Mouse (Mus musculus) limb, embryonic 13.5 days (tissue): ENCODE measurements around the gene Tmem26. TPM values are rescaled to one million over a fixed set of nuclear protein-coding genes. Genes with fewer than 3 reads are reported as not detected.
"Not testable (repeated sequence)": the region's sequence is repeated elsewhere in the genome, so short reads cannot be mapped to it uniquely, and the experiment has no call there.

Source experiments
- ATAC-seq: fragments of 200-750 bp; cut with Nextera tagmentation; 2 replicates; pipeline ENCODE4 v1.8.0; 2017; ENCODE audit warnings: low read depth, moderate number of reproducible peaks, moderate TSS enrichment; ENCODE audit not compliant: low FRiP score
- H3K27ac ChIP-seq: fragments of 300-500 bp; sonication (generic); 2 replicates; pipeline ENCODE4 v1.5.1; 2015; ENCODE audit warnings: inconsistent platforms, mild to moderate bottlenecking, moderate library complexity
- H3K27me3 ChIP-seq: fragments of 300-500 bp; sonication (generic); 2 replicates; pipeline ENCODE4 v1.6.1; 2015; ENCODE audit warnings: mild to moderate bottlenecking, inconsistent platforms
- H3K36me3 ChIP-seq: fragments of 300-500 bp; sonication (generic); 2 replicates; pipeline ENCODE4 v1.6.1; 2015; ENCODE audit warnings: inconsistent platforms, mild to moderate bottlenecking, moderate library complexity
- H3K4me1 ChIP-seq: fragments of 300-500 bp; sonication (generic); 2 replicates; pipeline ENCODE4 v1.6.1; 2015; ENCODE audit warnings: inconsistent platforms
- H3K4me2 ChIP-seq: fragments of 300-500 bp; sonication (generic); replicated peaks from 2 replicates; pipeline ENCODE4 v1.6.1; 2015; ENCODE audit warnings: inconsistent platforms, mild to moderate bottlenecking, moderate library complexity
- H3K4me3 ChIP-seq: fragments of 300-500 bp; sonication (generic); 2 replicates; pipeline ENCODE4 v1.5.1; 2015; ENCODE audit warnings: moderate library complexity, mild to moderate bottlenecking, inconsistent platforms
- H3K9ac ChIP-seq: fragments of 300-500 bp; sonication (generic); 2 replicates; pipeline ENCODE4 v1.6.1; 2015; ENCODE audit warnings: mild to moderate bottlenecking, inconsistent platforms
- H3K9me3 ChIP-seq: fragments of 300-500 bp; sonication (generic); 2 replicates; pipeline ENCODE4 v1.6.1; 2016; ENCODE audit warnings: inconsistent platforms
- WGBS: fragments of 180-500 bp; shearing (Covaris S2); methylation state at CpG from one replicate; pipeline ENCODE4 v1.1.7; 2015; 5-methylcytosine and 5-hydroxymethylcytosine counted together
- polyA plus RNA-seq: library from polyadenylated mRNA; unstranded; fragments of >200 nt; fragmentation: Nextera tagmentation; extraction: Ambion mirVana; gene quantifications from 2 replicates; pipeline ENCODE4 v1.2.1, GENCODE M21; 2015

Gene Tmem26
- polyA plus RNA-seq, 1 experiment from 2014 or later, result 58.6 TPM

DNA sequence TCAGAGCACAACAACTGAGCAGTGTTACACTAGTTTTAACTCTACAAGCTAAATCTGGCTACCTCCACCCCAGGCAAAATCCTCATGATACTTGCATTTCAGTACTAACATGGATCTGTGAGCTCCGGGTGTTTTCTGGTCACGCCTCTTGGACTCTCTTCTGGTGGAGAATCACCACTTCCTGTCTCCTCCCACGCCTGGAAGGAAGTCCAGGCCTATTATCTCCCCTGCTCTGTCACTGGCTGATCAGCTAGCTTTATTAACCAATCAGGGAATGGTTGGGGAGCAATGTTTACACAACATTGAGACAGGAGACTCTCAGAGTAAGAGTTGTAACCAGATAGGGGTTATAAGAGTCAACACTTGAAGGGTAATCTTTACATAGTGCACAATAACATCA, 9.1 kb upstream of the Tmem26 start:
- no peaks in the 10 kb centered on the region for H3K27me3 ChIP-seq
- ATAC-seq, result no peak
- no peaks in the 10 kb centered on the region for H3K36me3 ChIP-seq
- H3K4me3 ChIP-seq, result no peak overlapping the region
- H3K9ac ChIP-seq, result no peak overlapping the region
- WGBS, result 83% methylated on average over 3 of the region's 3 CpGs
- no peaks in the 10 kb centered on the region for H3K9me3 ChIP-seq
- H3K27ac ChIP-seq, result no peak overlapping the region
- no peak overlapping the region for H3K4me2 ChIP-seq
- peaks cover 3% of the 10 kb centered on the region; the same call in 1 of the 2 replicates for H3K4me1 ChIP-seq

DNA sequence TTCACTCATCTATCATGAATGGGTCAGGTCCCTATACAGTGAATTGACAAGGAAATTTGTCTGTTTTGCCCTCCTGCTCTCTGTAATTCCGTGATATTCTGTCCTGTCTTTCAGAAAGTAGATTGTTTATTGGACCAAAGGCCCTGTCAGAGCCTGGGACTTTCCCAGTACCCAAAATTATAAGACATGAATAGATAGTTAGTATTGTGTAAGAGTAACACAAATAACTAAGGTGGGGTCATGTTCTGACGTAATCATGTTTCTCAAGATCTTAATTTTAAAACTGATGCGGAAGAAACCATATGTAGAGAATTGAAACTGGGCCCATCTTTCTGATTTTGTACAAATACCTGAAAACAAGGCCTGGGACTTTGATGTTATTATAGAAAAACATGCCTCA, 8.1 kb upstream of the Tmem26 start:
- WGBS, result 92% methylated on average over 3 of the region's 3 CpGs
- no peak for ATAC-seq
- Histone ChIP-seq H3K27me3 (no peaks in the 10 kb centered on the region), H3K4me1 (peaks cover 3% of the 10 kb centered on the region; the same call in 1 of the 2 replicates), H3K4me2 (no peak overlapping the region), H3K4me3 (no peak overlapping the region), H3K9ac (no peak overlapping the region), H3K9me3 (no peaks in the 10 kb centered on the region), H3K36me3 (no peaks in the 10 kb centered on the region), H3K27ac (no peak overlapping the region)

DNA sequence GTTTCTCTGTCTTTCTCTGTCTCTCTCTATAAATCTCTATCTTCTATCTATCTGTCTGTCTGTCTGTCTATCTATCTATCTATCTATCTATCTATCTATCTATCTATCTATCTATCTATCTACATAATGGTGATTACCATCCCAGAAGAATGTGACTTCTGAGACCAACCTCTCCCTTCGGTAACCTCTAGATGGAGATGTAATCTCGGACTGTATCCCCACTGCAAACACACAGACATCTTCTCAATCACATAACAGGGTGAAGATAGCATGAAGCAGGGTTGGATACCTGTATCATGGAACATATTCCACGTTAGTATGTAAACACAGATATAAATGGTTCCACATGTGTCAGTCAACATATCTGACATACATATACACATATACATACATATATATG, 5.1 kb upstream of the Tmem26 start:
- peaks cover 10% of the 10 kb centered on the region for H3K4me1 ChIP-seq
- ATAC-seq, result no peak
- H3K27ac ChIP-seq, result no peak overlapping the region
- 81% methylated on average over 3 of the region's 3 CpGs for WGBS
- no peaks in the 10 kb centered on the region for H3K36me3 ChIP-seq
- H3K9ac ChIP-seq, result no peak overlapping the region
- H3K27me3 ChIP-seq, result no peaks in the 10 kb centered on the region
- H3K9me3 ChIP-seq, result no peaks in the 10 kb centered on the region
- H3K4me2 ChIP-seq, result no peak overlapping the region
- H3K4me3 ChIP-seq, result no peak overlapping the region

DNA sequence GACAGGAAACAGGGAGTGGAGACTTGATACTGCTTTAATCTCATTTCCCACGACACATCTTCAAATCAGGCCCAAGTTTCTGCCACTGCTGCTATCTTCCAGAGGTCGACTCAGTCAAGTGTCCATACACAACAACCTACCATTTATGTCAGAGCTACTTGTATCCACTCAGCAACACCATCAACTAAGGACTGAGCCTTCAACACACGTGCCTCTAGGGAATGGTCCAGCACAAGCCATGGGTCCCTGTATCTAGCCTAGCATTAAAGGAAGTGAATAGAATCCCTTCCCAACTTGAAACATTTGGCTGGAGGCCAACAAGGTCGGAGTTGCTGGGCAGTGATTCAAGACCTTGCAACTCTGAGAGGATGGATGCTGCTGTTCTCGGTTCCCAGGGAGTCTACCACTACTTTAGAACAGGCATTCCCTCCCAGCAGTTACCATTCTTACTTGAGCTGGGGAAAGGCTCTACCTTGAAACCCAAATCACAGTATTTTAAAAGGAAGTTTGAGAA, 2.5 kb upstream of the Tmem26 start:
- peaks cover 26% of the 10 kb centered on the region for H3K4me1 ChIP-seq
- no peak overlapping the region for H3K4me3 ChIP-seq
- no peak overlapping the region for H3K9ac ChIP-seq
- no peaks in the 10 kb centered on the region for H3K27me3 ChIP-seq
- H3K9me3 ChIP-seq, result no peaks in the 10 kb centered on the region
- no peaks in the 10 kb centered on the region for H3K36me3 ChIP-seq
- no peak overlapping the region for H3K4me2 ChIP-seq
- ATAC-seq, result no peak
- H3K27ac ChIP-seq, result no peak overlapping the region
- 65% methylated on average over 5 of the region's 5 CpGs for WGBS

DNA sequence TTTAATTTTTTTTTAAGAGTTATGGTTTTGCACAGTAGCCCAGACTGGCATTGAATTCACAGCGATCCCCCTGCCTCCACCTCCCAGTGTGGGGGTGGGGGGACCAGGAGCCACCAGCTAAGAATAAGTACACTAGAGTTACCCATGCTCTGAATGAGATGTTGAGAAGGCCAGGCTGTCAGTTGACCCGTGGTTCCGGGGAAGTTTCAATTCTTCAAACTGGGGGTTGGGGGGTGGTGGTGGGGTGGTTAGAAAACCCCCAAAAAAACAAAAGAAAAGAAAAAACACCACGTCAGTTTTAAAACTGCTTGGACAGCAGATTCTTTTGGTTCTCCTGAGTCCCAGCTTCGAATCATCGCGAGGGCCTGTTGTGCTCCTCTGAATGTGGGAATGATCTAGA, 431 bp upstream of the Tmem26 start:
- Histone ChIP-seq H3K36me3 (no peaks in the 10 kb centered on the region), H3K27ac (no peak overlapping the region; the same call in 1 of the 2 replicates), H3K4me2 (peak overlapping the region; percentile 83), H3K4me1 (peaks cover 29% of the 10 kb centered on the region), H3K4me3 (peak overlapping the region; percentile 71), H3K9me3 (no peaks in the 10 kb centered on the region), H3K9ac (no peak overlapping the region; the same call in 1 of the 2 replicates), H3K27me3 (no peaks in the 10 kb centered on the region)
- WGBS, result 36% methylated on average over 7 of the region's 7 CpGs
- no peak for ATAC-seq

DNA sequence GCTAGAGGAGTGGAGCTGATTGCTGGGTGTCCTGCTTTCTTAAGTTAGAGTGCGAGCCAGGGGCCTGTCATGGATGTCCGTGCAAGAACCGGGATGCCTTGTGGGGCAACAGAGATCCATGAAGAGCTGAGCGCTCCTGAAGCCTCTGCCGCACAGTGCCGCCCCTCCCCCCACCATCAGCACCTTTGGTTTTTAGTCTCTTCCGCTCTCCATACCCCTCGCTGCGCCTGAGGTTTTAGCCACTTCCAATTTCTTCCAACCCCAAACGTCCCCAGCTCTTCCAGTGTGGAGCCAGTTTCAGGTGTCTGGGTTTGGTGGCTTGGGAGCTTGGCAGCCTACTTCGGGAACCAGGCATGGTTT, 895 bp downstream of the Tmem26 start:
- peak overlapping the region; percentile 83 for H3K4me2 ChIP-seq
- WGBS, result 3% methylated on average over 11 of the region's 11 CpGs
- peak overlapping the region; percentile 71 for H3K4me3 ChIP-seq
- peaks cover 29% of the 10 kb centered on the region for H3K4me1 ChIP-seq
- peak overlapping the region; percentile 80 for H3K9ac ChIP-seq
- no peaks in the 10 kb centered on the region for H3K9me3 ChIP-seq
- H3K27ac ChIP-seq, result peak overlapping the region; percentile 70; the same call in 1 of the 2 replicates
- peak; percentile 55; the same call in 1 of the 2 replicates for ATAC-seq
- no peaks in the 10 kb centered on the region; the same call in 1 of the 2 replicates for H3K36me3 ChIP-seq
- no peaks in the 10 kb centered on the region for H3K27me3 ChIP-seq

DNA sequence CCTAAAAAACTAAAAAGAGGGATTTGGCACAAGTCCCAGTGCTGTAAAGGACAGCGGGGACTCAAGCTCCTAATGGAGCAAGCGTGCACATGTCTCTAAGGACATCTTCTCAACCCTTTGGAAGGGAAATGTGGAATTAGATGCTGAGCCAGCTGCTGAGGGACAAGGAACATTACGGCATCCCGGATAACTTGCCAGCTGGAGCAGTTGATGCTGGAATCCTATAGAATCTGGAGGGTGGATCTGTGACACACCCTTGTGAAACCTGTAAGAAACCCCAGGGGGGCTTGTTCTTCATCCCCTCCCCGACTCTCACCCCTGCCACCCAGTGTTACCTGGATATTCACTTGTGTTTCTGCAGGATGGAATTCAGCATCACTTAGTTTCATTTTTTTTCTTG, 4.0 kb downstream of the Tmem26 start:
- no peaks in the 10 kb centered on the region for H3K9me3 ChIP-seq
- no peak for ATAC-seq
- WGBS, result 59% methylated on average over 5 of the region's 5 CpGs

DNA sequence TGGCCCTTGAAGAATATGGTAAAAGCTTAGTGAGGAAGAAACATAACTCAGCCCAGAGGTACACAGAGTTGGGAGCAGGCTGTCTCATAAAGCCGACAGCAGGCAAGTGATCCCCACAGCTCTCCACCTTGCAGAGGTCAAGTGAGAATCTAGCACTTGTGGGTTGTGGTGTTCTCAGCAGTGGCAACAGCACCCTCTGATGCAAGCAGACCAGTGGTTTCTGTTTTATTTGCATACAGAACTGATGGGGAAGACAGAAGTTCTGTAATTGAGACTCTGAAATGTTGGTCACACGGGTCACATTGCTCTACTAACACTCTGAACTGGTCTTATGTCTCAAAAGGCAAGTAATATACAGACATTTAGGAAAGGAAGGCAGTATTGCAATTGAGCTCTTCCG, 12.2 kb downstream of the Tmem26 start:
- Histone ChIP-seq H3K4me3 (no peak overlapping the region), H3K36me3 (no peaks in the 10 kb centered on the region), H3K4me2 (no peak overlapping the region), H3K27me3 (no peaks in the 10 kb centered on the region), H3K9me3 (no peaks in the 10 kb centered on the region), H3K27ac (no peak overlapping the region), H3K4me1 (no peaks in the 10 kb centered on the region), H3K9ac (no peak overlapping the region)
- no peak for ATAC-seq
- 81% methylated on average over 3 of the region's 3 CpGs for WGBS

More for the DNA sequence above, 4.0 kb downstream of the Tmem26 start:
- Histone ChIP-seq H3K9ac (no peak overlapping the region), H3K36me3 (no peaks in the 10 kb centered on the region; the same call in 1 of the 2 replicates), H3K27me3 (no peaks in the 10 kb centered on the region), H3K4me1 (peaks cover 29% of the 10 kb centered on the region), H3K27ac (no peak overlapping the region), H3K4me3 (no peak overlapping the region), H3K4me2 (no peak overlapping the region)

DNA sequence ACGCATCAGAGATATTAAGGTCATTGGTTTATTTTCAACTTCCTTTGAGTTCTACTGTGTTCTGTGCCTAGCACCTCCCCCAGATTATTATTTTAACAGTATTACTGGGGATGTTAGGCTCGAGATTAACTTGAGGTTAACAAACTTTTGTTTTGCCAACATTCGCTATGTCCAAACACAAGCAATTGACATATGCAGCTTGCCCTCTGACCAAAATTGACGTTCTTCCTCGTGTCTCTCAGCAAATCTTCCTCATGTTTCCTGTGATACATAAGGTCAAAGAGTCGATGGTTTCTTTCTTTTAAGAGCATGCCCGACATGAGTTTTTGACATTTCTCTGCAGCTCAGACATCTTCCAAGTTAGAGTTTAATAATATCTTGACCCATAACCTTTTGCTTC, 13.9 kb downstream of the Tmem26 start:
- no peaks in the 10 kb centered on the region for H3K4me1 ChIP-seq
- no peak overlapping the region for H3K27ac ChIP-seq
- no peaks in the 10 kb centered on the region for H3K27me3 ChIP-seq
- no peak for ATAC-seq
- H3K36me3 ChIP-seq, result peaks cover 12% of the 10 kb centered on the region
- 81% methylated on average over 7 of the region's 7 CpGs for WGBS
- no peak overlapping the region for H3K4me2 ChIP-seq
- no peaks in the 10 kb centered on the region for H3K9me3 ChIP-seq
- H3K4me3 ChIP-seq, result no peak overlapping the region
- no peak overlapping the region for H3K9ac ChIP-seq

DNA sequence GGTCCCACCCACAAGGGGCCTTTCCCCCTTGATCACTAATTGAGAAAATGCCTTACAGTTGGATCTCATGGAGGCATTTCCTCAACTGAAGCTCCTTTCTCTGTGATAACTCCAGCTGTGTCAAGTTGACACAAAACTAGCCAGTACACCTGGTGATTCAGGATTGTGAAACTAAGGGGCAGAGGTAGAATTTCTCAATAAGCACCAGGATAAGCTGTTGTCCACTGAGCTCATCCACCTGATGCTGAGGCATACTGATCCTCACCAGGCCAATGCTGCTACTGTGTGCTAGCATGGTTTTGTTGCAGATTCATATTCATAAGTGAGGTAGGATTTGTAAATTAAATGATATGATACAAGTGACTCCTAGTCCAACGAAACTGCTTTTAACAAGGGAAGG, 15.5 kb downstream of the Tmem26 start:
- H3K36me3 ChIP-seq, result peaks cover 17% of the 10 kb centered on the region
- H3K4me3 ChIP-seq, result not testable (repeated sequence)
- WGBS, result 88% methylated on average over 1 of the region's 1 CpGs

DNA sequence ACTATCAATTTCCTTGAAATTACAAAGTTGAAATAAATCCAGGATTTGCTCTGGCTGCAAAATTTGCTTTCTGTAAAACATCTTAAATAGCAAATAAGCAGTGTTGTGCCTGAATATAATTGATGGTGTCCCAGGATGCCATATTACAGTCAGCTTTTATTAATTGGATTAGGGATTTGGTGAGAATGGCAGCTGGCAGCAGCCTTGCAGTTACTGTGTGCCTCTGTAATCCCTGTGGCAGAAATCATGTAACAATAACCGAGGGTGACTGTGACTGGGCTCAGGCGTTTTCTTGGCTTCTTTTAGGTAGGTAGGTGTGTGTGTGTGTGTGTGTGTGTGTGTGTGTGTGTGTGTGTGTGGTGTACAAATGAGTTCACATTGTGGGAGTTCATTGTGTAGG, 16.8 kb downstream of the Tmem26 start:
- Histone ChIP-seq H3K4me1 (no peaks in the 10 kb centered on the region), H3K9me3 (no peaks in the 10 kb centered on the region), H3K27ac (no peak overlapping the region), H3K36me3 (peaks cover 17% of the 10 kb centered on the region), H3K4me3 (no peak overlapping the region), H3K9ac (no peak overlapping the region), H3K4me2 (no peak overlapping the region), H3K27me3 (no peaks in the 10 kb centered on the region)
- 58% methylated on average over 2 of the region's 2 CpGs for WGBS
- ATAC-seq, result no peak

More for the DNA sequence above, 15.5 kb downstream of the Tmem26 start:
- H3K9me3 ChIP-seq, H3K4me1 ChIP-seq, H3K9ac ChIP-seq, H3K27me3 ChIP-seq, H3K4me2 ChIP-seq, H3K27ac ChIP-seq, ATAC-seq: not testable (repeated sequence)

DNA sequence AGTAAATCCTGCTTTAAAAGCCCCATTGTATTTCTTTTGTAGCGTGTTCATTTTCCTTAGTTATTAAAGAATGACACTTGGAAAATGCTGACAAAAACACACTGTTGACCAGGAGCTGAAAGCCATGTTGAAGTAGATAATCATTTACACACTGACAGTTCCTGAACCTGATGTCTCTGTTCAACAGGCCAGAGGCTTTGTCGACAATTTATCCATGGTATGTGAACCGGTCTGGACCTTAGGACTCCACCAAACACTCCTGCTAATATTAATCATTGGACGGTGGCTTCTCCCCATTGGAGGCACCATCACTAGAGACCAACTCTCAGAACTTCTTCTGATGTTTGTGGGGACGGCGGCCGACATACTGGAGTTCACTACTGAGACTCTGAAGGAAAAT, 27.5 kb downstream of the Tmem26 start:
- Histone ChIP-seq H3K27me3 (no peaks in the 10 kb centered on the region), H3K27ac (no peak overlapping the region), H3K36me3 (0 out of 2 replicates have a peak, but pooled peaks cover 10% of the 10 kb centered on the region), H3K9me3 (no peaks in the 10 kb centered on the region), H3K4me3 (no peak overlapping the region), H3K9ac (no peak overlapping the region), H3K4me2 (no peak overlapping the region), H3K4me1 (peaks cover 22% of the 10 kb centered on the region)
- ATAC-seq, result no peak
- WGBS, result 71% methylated on average over 7 of the region's 7 CpGs

DNA sequence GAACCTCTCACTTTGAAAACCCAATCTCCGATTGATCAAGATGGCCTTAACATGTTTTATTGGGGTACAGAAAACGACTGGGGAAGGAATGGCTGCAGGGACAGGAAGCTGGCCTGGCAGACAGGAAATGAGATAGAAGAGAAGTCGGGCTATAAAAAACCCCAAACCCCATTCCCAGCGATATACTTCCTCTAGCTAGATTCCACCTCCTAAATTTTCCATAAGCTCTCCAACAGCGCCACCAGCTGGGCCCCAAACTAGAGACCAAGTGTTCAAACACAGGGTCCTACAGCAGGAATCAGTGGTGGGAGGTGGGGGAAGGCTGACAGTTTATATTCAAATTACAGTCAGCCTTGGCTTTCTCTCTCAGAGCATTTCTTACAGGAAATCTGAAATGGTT, 35.8 kb downstream of the Tmem26 start:
- 32% methylated on average over 5 of the region's 5 CpGs for WGBS
- ATAC-seq, result no peak
- no peaks in the 10 kb centered on the region for H3K27me3 ChIP-seq
- H3K36me3 ChIP-seq, result no peaks in the 10 kb centered on the region
- no peaks in the 10 kb centered on the region for H3K9me3 ChIP-seq
- no peak overlapping the region; the same call in 1 of the 2 replicates for H3K27ac ChIP-seq
- H3K9ac ChIP-seq, result no peak overlapping the region
- no peak overlapping the region for H3K4me2 ChIP-seq
- peaks cover 14% of the 10 kb centered on the region for H3K4me1 ChIP-seq
- no peak overlapping the region for H3K4me3 ChIP-seq
